Mouse (Mus musculus) brain, embryonic 14.5 days (tissue): ENCODE results near the gene Ostf1.

Source experiments
- CTCF ChIP-seq: fragments of 200-500 bp; IDR thresholded peaks from 2 replicates; pipeline ENCODE4 v1.5.1; 2012; ENCODE audit warnings: inconsistent platforms, mild to moderate bottlenecking, moderate library complexity, borderline replicate concordance; ENCODE audit not compliant: insufficient read depth, insufficient read length; ENCODE audit errors: extremely low read depth
- POLR2A ChIP-seq: fragments of 200-500 bp; IDR thresholded peaks from 2 replicates; pipeline ENCODE4 v1.6.1; 2012; ENCODE audit warnings: mild to moderate bottlenecking, inconsistent platforms, borderline replicate concordance; ENCODE audit not compliant: poor library complexity, insufficient read depth, insufficient read length, severe bottlenecking; ENCODE audit errors: extremely low read depth

DNA sequence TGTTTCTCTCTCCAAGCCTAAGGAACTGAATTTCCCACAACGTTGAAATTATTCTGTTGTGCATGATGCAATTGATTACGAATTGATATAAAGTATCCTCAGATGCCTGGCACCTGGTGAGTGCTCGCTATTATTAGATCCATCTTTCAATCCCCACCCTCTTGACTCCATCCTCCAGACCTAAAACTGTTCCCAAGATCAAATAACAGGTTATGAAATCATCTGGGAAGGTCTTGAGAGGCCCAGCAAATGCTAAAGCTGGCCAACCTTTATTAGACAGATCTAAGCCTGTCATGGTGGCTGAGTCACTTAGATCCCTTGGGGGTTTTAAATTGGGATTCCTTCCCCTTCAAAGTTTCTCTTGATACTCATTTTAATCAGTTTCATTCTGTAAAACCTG lies 28.8 kb upstream of the Ostf1 start:
- TF ChIP-seq CTCF (no peak), POLR2A (no peak)
